ENCODE assay signal across 15 mouse cellular contexts in genomic region chr11:97307294-97308069, GRCm38 (mm10). TPM values are rescaled to one million over a fixed set of nuclear protein-coding genes. Genes with fewer than 3 reads are reported as not detected.
"Had no signal": no experiment of that assay in that cellular context is flagged by ENCODE, and none has a peak within 500 bp of the region (broad histone marks: within the 10 kb centered on the region; RNA-seq: fewer than 3 reads in every experiment).

No protein-coding gene starts in this region.

- H3K27me3 ChIP-seq: limb, embryonic 13.5 days; midbrain, embryonic 13.5 days had no signal

- ATAC-seq: midbrain, embryonic 13.5 days had no signal

- H3K4me3 ChIP-seq: layer of hippocampus, adult 2 months; limb, embryonic 13.5 days; liver, embryonic 15.5 days; midbrain, embryonic 13.5 days had no signal

- H3K9ac ChIP-seq: limb, embryonic 13.5 days; liver, embryonic 15.5 days; lung, embryonic 14.5 days; midbrain, embryonic 13.5 days had no signal

- H3K4me2 ChIP-seq: limb, embryonic 13.5 days; liver, embryonic 11.5 days; liver, embryonic 15.5 days; lung, embryonic 14.5 days; midbrain, embryonic 13.5 days had no signal

- H3K36me3 ChIP-seq: limb, embryonic 13.5 days; liver, embryonic 15.5 days; midbrain, embryonic 13.5 days had no signal

- H3K9me3 ChIP-seq: limb, embryonic 13.5 days; liver, embryonic 15.5 days; midbrain, embryonic 13.5 days had no signal

- H3K27ac ChIP-seq: layer of hippocampus, adult 2 months; limb, embryonic 13.5 days; liver, embryonic 15.5 days; macrophage; midbrain, embryonic 13.5 days had no signal

- DNase-seq: kidney, postnatal 10 days; kidney, postnatal 4 days; lung, embryonic 14.5 days; lung, postnatal 10 days; right cerebral cortex, adult 18-20 months; right cerebral cortex, postnatal 25 days; thymus, adult 18-20 months; thymus, postnatal 14 days had no signal

RNA-seq across cellular contexts. Expression of gene Gpr179, which starts 44.4 kb away (rescaled TPM):
- total RNA-seq: megakaryocyte-erythroid progenitor cell, adult 5-6 weeks had no signal
- polyA plus RNA-seq: liver, embryonic 15.5 days had no signal
